Mouse (Mus musculus) telencephalon, adult 2 months (tissue): ENCODE measurements around the gene Chst7.

ENCODE experiments used
- DNase-seq: peaks from one replicate; pipeline ENCODE4 v3.0.0-alpha.2; 2011; ENCODE audit warnings: low read depth, low spot score

Gene Chst7

GRCm38 (mm10) chrX:20059381-20059971 lies at the start of gene Chst7:
Gene Chst7 (plus strand): TSS chrX:20059560.
- peak; percentile 9 for DNase-seq

- no peak for DNase-seq
These were observed 47.1 kb upstream of the Chst7 start for GRCm38 (mm10) chrX:20012211-20012610.

- DNase-seq, result no peak
These were observed 38.4 kb upstream of the Chst7 start for GRCm38 (mm10) chrX:20020942-20021341.

GRCm38 (mm10) chrX:20060096-20060768 lies 872 bp downstream of the Chst7 start:
- DNase-seq, result no peak

GRCm38 (mm10) chrX:20060769-20061315 lies 1.5 kb downstream of the Chst7 start:
- DNase-seq, result no peak

- DNase-seq, result no peak
These were observed 2.6 kb downstream of the Chst7 start for GRCm38 (mm10) chrX:20061764-20062480.

- no peak for DNase-seq
These were observed 7.3 kb downstream of the Chst7 start for GRCm38 (mm10) chrX:20066636-20067035.

- no peak for DNase-seq
These were observed 10.8 kb downstream of the Chst7 start for GRCm38 (mm10) chrX:20070196-20070595.

GRCm38 (mm10) chrX:20117717-20118116 lies 58.4 kb downstream of the Chst7 start:
- no peak for DNase-seq

- no peak for DNase-seq
These were observed 66.1 kb downstream of the Chst7 start for GRCm38 (mm10) chrX:20125481-20125880.

GRCm38 (mm10) chrX:20128951-20129350 lies 69.6 kb downstream of the Chst7 start:
- DNase-seq, result no peak

GRCm38 (mm10) chrX:20129466-20129865 lies 70.1 kb downstream of the Chst7 start:
- no peak for DNase-seq
